Mouse (Mus musculus): ENCODE results near the gene Elof1. TPM values are rescaled to one million over a fixed set of nuclear protein-coding genes. Genes with fewer than 3 reads are reported as not detected.

Elof1 gene
- polyA plus RNA-seq, 1 experiment from 2014 or later = 173 TPM

- Histone ChIP-seq H3K9me3 (no peaks in the 10 kb centered on the region), H3K4me2 (no peak overlapping the region), H3K4me1 (peaks cover 12% of the 10 kb centered on the region), H3K27me3 (peaks cover 7% of the 10 kb centered on the region), H3K27ac (no peak overlapping the region), H3K9ac (no peak overlapping the region), H3K36me3 (no peaks in the 10 kb centered on the region), H3K4me3 (no peak overlapping the region)
- no peak for ATAC-seq (ENCODE audit: insufficient number of reproducible peaks, low FRiP score, low TSS enrichment, low read depth)
- 79% methylated on average over 9 of the region's 9 CpGs for WGBS
Observed at GRCm38 (mm10) chr9:22134988-22135643, 18.1 kb upstream of the Elof1 start.

GRCm38 (mm10) chr9:22134246-22134890 lies 17.4 kb upstream of the Elof1 start:
- no peaks in the 10 kb centered on the region for H3K9me3 ChIP-seq
- H3K27ac ChIP-seq = no peak overlapping the region
- H3K9ac ChIP-seq = no peak overlapping the region
- no peak for ATAC-seq (ENCODE audit: insufficient number of reproducible peaks, low FRiP score, low TSS enrichment, low read depth)
- H3K4me2 ChIP-seq = no peak overlapping the region
- peaks cover 7% of the 10 kb centered on the region for H3K27me3 ChIP-seq
- no peaks in the 10 kb centered on the region for H3K36me3 ChIP-seq
- WGBS = 75% methylated on average over 7 of the region's 7 CpGs
- no peak overlapping the region for H3K4me3 ChIP-seq
- peaks cover 12% of the 10 kb centered on the region for H3K4me1 ChIP-seq

- Histone ChIP-seq H3K4me1 (peaks cover 12% of the 10 kb centered on the region), H3K4me3 (peak overlapping the region; percentile 43), H3K4me2 (peak overlapping the region; percentile 79), H3K9ac (no peak overlapping the region; the same call in 1 of the 2 replicates), H3K36me3 (no peaks in the 10 kb centered on the region), H3K9me3 (no peaks in the 10 kb centered on the region), H3K27me3 (peaks cover 7% of the 10 kb centered on the region), H3K27ac (peak overlapping the region; percentile 62)
- WGBS = 42% methylated on average over 11 of the region's 11 CpGs
- ATAC-seq (ENCODE audit: insufficient number of reproducible peaks, low FRiP score, low TSS enrichment, low read depth) = no peak
Observed at GRCm38 (mm10) chr9:22132220-22132619, 15.2 kb upstream of the Elof1 start.

DNA sequence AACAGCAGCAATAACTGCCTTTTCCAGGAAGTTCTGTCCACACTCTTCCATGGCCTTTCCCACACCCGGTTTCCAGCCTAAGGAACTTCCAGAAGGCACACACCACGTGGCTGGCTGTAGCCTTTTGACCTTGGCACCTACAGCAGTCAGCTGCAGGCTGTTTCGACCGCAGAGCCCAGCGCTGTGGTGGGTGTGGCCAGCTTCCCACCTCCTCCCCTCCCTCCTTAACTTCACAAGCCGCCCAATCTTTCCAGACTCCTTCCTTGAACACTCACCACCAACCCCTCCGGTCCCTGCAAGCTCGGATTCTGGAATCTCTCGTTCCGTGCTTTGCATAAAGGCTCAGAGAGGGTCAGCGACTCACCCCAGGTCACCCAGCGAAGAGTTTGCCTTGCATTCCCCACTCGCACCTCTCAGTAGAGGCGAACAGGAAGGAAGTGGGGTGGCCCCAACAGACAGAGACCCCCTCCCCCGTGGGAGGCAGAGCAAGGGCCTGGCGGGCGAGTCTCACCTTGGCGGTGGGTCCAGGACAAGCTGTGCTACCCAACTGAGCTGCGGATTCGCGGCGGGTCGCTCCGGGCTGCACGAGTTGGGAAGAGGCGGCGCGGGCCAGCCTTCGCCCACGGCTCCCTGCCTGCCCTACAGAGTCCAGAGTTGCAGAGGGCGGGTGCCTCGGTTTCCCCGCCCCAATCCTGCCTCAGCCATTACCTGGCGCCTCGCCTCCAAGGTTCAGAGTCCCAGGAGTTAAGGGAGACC lies 14.4 kb upstream of the Elof1 start:
- no peaks in the 10 kb centered on the region for H3K9me3 ChIP-seq
- peak overlapping the region; percentile 43 for H3K9ac ChIP-seq
- 0 out of 2 replicates have a peak, but pooled peaks have one; percentile 33 for ATAC-seq (ENCODE audit: insufficient number of reproducible peaks, low FRiP score, low TSS enrichment, low read depth)
- H3K4me2 ChIP-seq = peak overlapping the region; percentile 79
- H3K27me3 ChIP-seq = peaks cover 7% of the 10 kb centered on the region
- H3K4me1 ChIP-seq = peaks cover 12% of the 10 kb centered on the region
- WGBS = 2% methylated on average over 35 of the region's 35 CpGs
- H3K36me3 ChIP-seq = no peaks in the 10 kb centered on the region
- H3K27ac ChIP-seq = peak overlapping the region; percentile 62
- peak overlapping the region; percentile 43 for H3K4me3 ChIP-seq

- H3K4me3 ChIP-seq = no peak overlapping the region
- ATAC-seq (ENCODE audit: insufficient number of reproducible peaks, low FRiP score, low TSS enrichment, low read depth) = no peak
- no peak overlapping the region for H3K9ac ChIP-seq
- H3K36me3 ChIP-seq = no peaks in the 10 kb centered on the region
- H3K27ac ChIP-seq = no peak overlapping the region
- no peaks in the 10 kb centered on the region for H3K9me3 ChIP-seq
- no peaks in the 10 kb centered on the region for H3K4me1 ChIP-seq
- 89% methylated on average over 15 of the region's 15 CpGs for WGBS
- H3K27me3 ChIP-seq = no peaks in the 10 kb centered on the region
- H3K4me2 ChIP-seq = no peak overlapping the region
Observed at GRCm38 (mm10) chr9:22125246-22126027, 8.5 kb upstream of the Elof1 start.

DNA sequence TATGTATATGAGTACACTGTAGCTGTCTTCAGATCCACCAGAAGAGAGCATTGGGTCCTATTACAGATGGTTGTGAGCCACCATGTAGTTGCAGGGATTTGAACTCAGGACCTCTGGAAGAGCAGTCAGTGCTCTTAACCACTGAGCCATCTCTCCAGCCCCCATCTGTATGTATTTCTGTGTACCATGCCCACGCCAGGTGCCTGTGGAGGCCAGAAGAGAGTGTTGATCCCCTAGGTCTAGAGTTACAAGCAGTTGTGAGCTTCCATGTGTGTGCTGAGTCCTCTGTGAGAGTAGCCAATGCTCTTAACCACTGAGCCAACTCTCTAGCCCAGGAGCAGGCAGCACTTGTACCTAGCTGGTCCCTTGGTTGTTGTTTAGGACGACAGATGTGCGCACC lies 7.2 kb upstream of the Elof1 start:
- no peaks in the 10 kb centered on the region for H3K36me3 ChIP-seq
- H3K4me3 ChIP-seq = no peak overlapping the region
- no peak overlapping the region for H3K4me2 ChIP-seq
- no peaks in the 10 kb centered on the region for H3K9me3 ChIP-seq
- H3K27me3 ChIP-seq = no peaks in the 10 kb centered on the region
- no peak for ATAC-seq (ENCODE audit: insufficient number of reproducible peaks, low FRiP score, low TSS enrichment, low read depth)
- H3K27ac ChIP-seq = no peak overlapping the region
- WGBS = 86% methylated on average over 3 of the region's 3 CpGs
- H3K4me1 ChIP-seq = no peaks in the 10 kb centered on the region
- no peak overlapping the region for H3K9ac ChIP-seq

- Histone ChIP-seq H3K4me3 (no peak overlapping the region), H3K4me2 (no peak overlapping the region), H3K36me3 (no peaks in the 10 kb centered on the region), H3K27ac (no peak overlapping the region), H3K9ac (no peak overlapping the region), H3K27me3 (no peaks in the 10 kb centered on the region), H3K9me3 (no peaks in the 10 kb centered on the region), H3K4me1 (no peaks in the 10 kb centered on the region)
- WGBS = 75% methylated on average over 7 of the region's 7 CpGs
- ATAC-seq (ENCODE audit: insufficient number of reproducible peaks, low FRiP score, low TSS enrichment, low read depth) = no peak
Observed at GRCm38 (mm10) chr9:22123069-22123609, 6.2 kb upstream of the Elof1 start.

- H3K4me3 ChIP-seq = no peak overlapping the region
- no peak for ATAC-seq (ENCODE audit: insufficient number of reproducible peaks, low FRiP score, low TSS enrichment, low read depth)
Observed at GRCm38 (mm10) chr9:22122005-22122404, 5.0 kb upstream of the Elof1 start.

GRCm38 (mm10) chr9:22121545-22121944 lies 4.6 kb upstream of the Elof1 start:
- Histone ChIP-seq H3K36me3 (no peaks in the 10 kb centered on the region), H3K27me3 (no peaks in the 10 kb centered on the region), H3K9me3 (no peaks in the 10 kb centered on the region), H3K27ac (no peak overlapping the region), H3K4me2 (no peak overlapping the region), H3K4me1 (peaks cover 6% of the 10 kb centered on the region; the same call in 1 of the 2 replicates), H3K9ac (no peak overlapping the region), H3K4me3 (no peak overlapping the region)
- no peak for ATAC-seq (ENCODE audit: insufficient number of reproducible peaks, low FRiP score, low TSS enrichment, low read depth)

More at GRCm38 (mm10) chr9:22122005-22122404, 5.0 kb upstream of the Elof1 start:
- Histone ChIP-seq H3K36me3 (no peaks in the 10 kb centered on the region), H3K9ac (no peak overlapping the region), H3K27ac (no peak overlapping the region), H3K4me1 (peaks cover 6% of the 10 kb centered on the region; the same call in 1 of the 2 replicates), H3K27me3 (no peaks in the 10 kb centered on the region), H3K9me3 (no peaks in the 10 kb centered on the region), H3K4me2 (no peak overlapping the region)
- 64% methylated on average over 3 of the region's 3 CpGs for WGBS

DNA sequence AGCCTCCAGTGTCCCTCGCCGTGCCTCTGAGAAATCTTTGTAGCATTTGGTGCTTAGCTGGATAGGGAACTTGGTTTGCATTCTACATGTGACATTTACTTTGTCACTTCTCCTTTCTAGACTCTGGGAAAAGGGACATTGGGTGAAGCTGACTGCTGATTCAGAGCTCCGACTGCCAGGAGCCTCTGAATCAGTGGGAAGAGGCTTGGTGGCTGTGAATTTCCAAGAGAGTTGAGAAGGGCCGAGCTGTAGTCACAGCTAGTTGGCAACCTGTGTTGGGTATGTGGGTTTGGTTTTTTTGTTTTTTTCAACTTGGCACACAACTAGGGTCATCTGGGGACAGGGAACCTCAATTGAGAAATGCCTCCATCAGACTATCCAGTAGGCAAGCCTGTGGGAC lies 2.6 kb upstream of the Elof1 start:
- Histone ChIP-seq H3K27ac (no peak overlapping the region), H3K27me3 (no peaks in the 10 kb centered on the region), H3K36me3 (no peaks in the 10 kb centered on the region), H3K9ac (no peak overlapping the region), H3K9me3 (no peaks in the 10 kb centered on the region), H3K4me3 (no peak overlapping the region), H3K4me2 (no peak overlapping the region), H3K4me1 (peaks cover 15% of the 10 kb centered on the region)
- no peak for ATAC-seq (ENCODE audit: insufficient number of reproducible peaks, low FRiP score, low TSS enrichment, low read depth)
- WGBS = 92% methylated on average over 4 of the region's 4 CpGs

GRCm38 (mm10) chr9:22117754-22118456 lies 933 bp upstream of the Elof1 start:
- H3K9me3 ChIP-seq = no peaks in the 10 kb centered on the region
- peak overlapping the region; percentile 68 for H3K4me2 ChIP-seq
- H3K4me1 ChIP-seq = peaks cover 15% of the 10 kb centered on the region
- peak overlapping the region; percentile 81; the same call in 1 of the 2 replicates for H3K27ac ChIP-seq
- peak overlapping the region; percentile 89 for H3K4me3 ChIP-seq
- H3K36me3 ChIP-seq = peaks cover 15% of the 10 kb centered on the region
- ATAC-seq (ENCODE audit: insufficient number of reproducible peaks, low FRiP score, low TSS enrichment, low read depth) = no peak
- peak overlapping the region; percentile 49; the same call in 1 of the 2 replicates for H3K9ac ChIP-seq
- WGBS = 39% methylated on average over 10 of the region's 10 CpGs
- H3K27me3 ChIP-seq = no peaks in the 10 kb centered on the region

Measured in limb, embryonic 15.5 days (tissue).